Mouse (Mus musculus): ENCODE measurements around the gene Emilin1.

The Emilin1 gene

GRCm38 (mm10) chr5:30907413-30908059 lies 5.7 kb upstream of the Emilin1 start, which contains the start of gene Ost4:
Gene Ost4, minus strand, starts transcription at chr5:30907788.
- peak; percentile 97 for DNase-seq (ENCODE audit: extremely low spot score, low spot score)

DNA sequence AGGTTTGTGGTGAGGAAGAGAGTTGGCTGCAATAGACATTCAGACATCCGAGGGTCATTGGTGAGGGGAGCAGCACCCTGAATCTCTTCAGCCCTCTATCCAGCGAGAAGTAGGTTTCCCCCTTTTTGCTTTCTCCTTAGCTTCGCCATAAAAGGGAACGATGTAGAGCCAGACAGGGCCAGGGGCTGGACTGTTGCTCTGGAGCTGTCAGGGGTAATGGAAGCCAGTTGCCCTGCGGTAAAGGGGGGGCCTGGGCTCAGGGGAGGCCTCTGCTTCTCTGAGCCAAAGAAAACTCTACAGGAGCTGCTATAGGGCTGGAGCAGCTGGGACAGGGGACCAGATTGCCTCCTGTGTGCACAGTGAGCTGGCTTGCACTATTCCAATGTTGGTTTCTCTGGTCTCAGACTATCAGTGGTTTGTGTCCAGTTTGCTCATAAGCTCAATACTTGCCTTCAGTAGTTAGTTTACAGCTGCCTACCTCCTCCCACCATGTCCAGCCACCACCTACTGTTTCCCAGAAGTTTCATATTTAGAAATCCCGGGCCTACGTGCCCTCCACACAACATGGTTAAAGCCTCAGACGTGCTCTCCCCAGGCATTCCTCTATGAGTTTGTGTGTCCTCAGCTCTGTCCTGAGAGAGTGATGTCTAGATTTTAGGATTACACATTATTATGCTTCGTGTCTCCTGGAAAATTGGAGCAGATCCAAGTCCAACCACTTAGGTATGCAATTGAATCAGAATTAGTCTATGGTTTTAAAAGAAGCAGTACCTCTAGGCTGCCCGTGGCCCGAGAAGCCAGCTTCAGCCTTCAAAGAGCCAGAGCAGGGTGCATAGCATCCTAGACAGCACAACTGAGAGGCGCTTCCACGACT lies 4.5 kb upstream of the Emilin1 start:
- DNase-seq (ENCODE audit: extremely low spot score, low spot score): no peak

- no peak for DNase-seq (ENCODE audit: extremely low spot score, low spot score)
These were observed 3.9 kb upstream of the Emilin1 start for GRCm38 (mm10) chr5:30909300-30909659.

- no peak for DNase-seq (ENCODE audit: extremely low spot score, low spot score)
These were observed 3.3 kb upstream of the Emilin1 start for GRCm38 (mm10) chr5:30909863-30910262.

DNA sequence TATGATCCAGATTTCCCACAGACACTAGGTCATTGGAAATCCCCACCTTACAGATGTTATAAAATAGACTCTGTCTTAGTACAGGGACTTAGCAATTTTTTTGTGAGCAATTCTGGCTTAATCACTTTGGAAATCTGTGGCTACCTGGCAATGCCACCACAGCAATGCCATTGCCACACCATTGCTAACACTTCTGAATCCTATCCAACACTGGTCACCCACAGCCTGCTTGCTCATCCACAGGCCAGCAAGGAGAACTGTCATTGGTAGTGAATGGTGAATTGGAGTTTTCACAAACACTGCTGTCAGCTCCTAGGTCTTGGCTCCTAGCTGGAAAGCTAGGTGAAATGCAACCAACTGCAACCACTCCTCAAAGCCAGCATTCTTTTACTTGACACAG lies 2.7 kb upstream of the Emilin1 start:
- no peak for DNase-seq (ENCODE audit: extremely low spot score, low spot score)

GRCm38 (mm10) chr5:30912156-30912555 lies 1.0 kb upstream of the Emilin1 start:
- DNase-seq (ENCODE audit: extremely low spot score, low spot score): no peak

GRCm38 (mm10) chr5:30914101-30914635 lies 966 bp downstream of the Emilin1 start:
- DNase-seq (ENCODE audit: extremely low spot score, low spot score): no peak

DNA sequence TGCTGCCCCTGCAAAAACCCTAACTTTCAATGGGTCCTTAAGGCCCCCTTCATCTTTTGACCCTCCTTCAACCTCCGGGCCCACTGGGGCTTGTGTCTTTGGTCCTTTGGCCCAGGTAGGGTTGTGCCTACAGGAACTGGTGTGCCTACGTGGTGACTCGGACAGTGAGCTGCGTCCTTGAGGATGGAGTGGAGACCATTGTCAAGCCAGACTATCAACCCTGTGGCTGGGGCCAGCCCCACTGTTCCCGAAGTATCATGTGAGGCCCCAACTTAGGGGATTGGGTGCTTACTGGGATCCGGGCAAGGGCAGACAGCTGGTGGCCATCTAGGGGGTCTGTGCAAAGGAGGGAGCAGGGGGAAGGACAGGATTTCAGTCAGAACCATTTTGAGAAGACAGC lies 1.6 kb downstream of the Emilin1 start:
- no peak for DNase-seq (ENCODE audit: extremely low spot score, low spot score)

GRCm38 (mm10) chr5:30915456-30915855 lies 2.3 kb downstream of the Emilin1 start:
- DNase-seq (ENCODE audit: extremely low spot score, low spot score): peak; percentile 28

DNA sequence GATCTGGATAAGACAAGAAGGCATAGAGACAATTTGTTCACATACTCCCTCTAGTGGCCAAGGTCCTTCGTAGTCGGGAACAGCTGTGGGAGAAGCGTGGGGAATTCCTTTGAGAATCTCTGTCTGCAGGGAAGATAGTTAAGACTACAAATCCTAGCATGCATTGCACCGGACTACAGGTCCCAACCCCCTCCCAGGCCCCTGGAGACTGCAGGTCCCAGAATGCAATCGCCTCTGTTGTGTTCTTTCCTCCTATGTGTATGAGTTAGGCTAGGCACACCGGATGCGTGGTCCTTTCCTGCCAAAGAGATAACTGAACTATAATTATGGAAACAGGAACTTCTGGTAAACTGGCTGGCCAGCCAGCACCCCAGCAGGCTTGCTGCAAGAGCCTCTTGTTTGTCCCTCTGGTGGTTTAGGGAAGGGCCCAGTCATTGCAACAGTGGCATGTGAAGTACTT lies 2.8 kb downstream of the Emilin1 start:
- DNase-seq (ENCODE audit: extremely low spot score, low spot score): peak; percentile 72

DNA sequence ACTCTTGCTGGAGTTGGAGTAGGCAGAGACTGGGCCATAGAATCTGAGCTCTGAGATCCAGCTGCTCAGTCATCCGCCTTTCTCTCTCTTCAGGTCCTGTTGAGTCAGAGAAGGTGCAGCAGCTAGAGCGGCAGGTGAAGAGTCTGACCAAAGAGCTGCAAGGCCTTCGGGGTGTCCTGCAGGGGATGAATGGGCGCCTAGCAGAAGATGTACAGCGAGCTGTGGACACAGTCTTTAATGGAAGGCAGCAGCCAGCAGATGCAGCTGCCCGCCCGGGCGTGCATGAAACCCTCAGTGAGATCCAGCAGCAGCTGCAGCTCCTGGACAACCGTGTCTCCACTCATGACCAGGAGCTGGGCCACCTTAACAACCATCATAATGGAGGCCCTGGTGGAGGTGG lies 3.6 kb downstream of the Emilin1 start:
- no peak for DNase-seq (ENCODE audit: extremely low spot score, low spot score)

DNA sequence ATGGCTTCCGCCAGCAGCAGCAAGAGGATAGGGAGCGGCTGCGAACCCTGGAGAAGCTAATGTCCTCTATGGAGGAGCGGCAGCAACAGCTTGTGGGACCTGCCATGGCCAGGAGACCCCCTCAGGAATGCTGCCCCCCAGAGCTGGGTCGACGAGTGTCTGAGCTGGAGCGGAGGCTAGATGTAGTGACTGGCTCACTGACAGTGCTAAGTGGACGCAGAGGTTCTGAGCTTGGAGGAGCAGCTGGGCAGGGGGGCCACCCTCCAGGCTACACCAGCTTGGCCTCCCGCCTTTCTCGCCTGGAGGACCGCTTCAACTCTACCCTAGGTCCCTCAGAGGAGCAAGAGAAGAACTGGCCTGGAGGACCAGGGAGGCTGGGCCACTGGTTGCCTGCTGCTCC lies 4.1 kb downstream of the Emilin1 start:
- DNase-seq (ENCODE audit: extremely low spot score, low spot score): no peak

DNA sequence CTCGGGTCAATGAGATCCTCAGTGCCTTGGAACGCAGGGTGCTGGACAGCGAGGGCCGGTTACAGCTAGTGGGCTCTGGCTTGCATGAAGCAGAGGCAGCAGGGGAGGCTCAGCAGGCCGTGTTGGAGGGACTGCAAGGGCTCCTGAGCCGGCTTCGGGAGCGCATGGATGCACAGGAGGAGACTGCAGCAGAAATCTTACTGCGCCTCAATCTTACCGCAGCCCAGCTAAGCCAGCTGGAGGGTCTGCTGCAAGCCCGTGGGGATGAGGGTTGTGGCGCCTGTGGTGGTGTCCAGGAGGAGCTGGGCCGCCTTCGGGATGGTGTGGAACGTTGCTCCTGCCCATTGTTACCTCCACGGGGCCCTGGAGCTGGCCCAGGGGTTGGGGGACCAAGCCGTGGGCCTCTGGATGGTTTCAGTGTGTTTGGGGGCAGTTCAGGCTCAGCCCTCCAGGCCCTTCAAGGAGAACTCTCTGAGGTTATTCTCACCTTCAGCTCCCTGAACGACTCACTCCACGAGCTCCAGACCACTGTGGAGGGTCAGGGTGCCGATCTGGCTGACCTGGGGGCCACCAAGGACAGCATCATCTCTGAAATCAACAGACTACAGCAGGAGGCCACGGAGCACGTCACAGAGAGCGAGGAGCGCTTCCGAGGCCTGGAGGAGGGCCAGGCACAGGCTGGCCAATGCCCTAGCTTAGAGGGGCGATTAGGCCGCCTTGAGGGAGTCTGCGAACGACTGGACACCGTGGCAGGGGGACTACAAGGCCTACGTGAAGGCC lies 4.9 kb downstream of the Emilin1 start:
- DNase-seq (ENCODE audit: extremely low spot score, low spot score): no peak

DNA sequence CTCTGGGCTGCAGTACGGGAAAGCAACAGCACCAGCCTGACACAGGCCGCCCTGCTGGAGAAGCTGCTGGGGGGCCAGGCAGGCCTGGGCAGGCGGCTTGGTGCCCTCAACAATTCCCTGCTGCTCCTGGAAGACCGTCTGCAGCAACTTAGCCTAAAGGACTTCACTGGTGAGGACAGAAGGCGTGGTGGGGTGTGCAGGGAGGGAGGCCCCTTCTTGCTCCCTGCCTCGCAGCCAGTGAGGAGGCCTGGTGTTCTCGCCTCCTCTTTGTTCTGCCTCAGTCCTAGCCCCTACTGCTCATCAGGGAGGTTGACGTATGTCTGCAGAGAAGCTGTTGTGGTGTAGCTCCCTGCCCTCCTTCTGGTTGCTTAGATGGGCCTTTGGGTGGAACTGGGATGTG lies 5.5 kb downstream of the Emilin1 start:
- DNase-seq (ENCODE audit: extremely low spot score, low spot score): no peak

GRCm38 (mm10) chr5:30919831-30920614 lies 6.8 kb downstream of the Emilin1 start:
- no peak for DNase-seq (ENCODE audit: extremely low spot score, low spot score)

DNA sequence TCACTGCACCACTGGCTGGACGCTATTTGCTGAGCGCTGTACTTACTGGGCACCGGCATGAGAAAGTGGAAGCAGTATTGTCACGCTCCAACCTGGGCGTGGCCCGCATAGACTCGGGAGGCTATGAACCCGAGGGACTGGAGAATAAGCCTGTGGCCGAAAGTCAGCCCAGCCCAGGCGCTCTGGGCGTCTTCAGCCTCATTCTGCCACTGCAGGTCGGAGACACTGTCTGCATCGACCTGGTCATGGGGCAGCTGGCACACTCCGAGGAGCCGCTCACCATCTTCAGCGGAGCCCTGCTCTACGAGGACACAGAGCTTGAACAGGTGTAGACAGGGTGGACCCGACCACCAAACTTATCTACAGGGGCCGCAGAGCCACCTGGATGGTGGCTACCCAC lies 7.4 kb downstream of the Emilin1 start:
- no peak for DNase-seq (ENCODE audit: extremely low spot score, low spot score)

DNA sequence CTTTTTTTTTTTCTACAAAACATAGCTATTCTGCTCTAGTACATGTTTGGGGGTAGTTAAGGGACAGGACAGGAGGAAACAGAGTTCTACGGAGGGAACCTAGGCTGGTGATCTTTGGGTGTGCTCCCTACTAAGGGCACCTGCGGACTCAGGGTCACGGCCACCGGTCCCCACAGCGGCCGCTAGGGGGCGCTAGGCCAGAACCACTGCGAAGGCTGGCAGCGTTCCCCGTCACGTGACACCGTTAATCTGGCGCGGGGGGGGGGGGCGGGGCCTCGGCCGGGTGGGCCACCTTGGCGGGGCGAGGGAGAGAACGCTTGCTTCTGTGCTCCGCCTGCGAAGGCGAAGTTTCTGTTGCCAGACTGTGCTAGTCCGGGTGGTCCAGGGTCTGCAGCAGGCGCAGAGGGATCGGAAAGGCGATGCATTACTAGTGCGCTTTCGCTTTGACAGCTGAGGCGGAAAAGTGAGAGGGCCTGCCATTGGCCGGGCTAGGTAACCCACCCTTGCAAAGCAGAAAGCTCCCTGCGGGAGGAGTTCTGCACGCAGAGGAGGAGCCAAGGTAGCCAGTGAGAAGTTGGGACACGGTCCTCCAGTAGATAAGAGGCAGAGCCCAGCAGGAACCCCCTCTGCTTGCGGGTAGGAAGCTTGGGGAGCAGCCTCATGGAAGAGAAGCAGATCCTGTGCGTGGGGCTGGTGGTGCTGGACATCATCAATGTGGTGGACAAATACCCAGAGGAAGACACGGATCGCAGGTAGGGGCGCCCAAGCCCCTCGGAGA lies 8.2 kb downstream of the Emilin1 start, which contains the start of gene Khk:
Khk (plus strand) TSS at position 176 of the 778 bp plus-strand sequence.
- DNase-seq (ENCODE audit: extremely low spot score, low spot score): peak; percentile 96

DNA sequence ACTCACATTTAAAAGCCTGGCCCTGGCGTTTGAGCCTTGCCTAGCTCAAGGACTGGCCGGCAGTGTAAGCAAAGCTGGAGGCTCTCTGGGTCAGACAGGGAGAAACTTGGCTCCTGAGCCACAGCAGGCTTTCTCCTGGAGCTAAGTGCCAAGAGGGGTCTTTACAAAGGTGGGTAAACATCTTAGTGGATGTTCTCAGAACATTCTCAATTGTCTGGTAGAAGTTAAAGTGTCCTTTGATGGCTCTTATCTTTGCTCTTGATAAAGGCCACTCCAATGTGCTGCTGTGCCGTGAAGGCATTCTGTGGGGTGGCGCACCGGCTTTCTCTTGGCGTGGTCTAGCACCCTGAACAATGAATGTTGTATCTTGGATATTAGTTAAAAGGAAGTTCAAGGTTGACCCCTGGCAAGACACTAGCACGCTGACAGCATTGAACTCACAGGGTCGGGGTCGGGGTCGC lies 9.4 kb downstream of the Emilin1 start:
- DNase-seq (ENCODE audit: extremely low spot score, low spot score): no peak

DNA sequence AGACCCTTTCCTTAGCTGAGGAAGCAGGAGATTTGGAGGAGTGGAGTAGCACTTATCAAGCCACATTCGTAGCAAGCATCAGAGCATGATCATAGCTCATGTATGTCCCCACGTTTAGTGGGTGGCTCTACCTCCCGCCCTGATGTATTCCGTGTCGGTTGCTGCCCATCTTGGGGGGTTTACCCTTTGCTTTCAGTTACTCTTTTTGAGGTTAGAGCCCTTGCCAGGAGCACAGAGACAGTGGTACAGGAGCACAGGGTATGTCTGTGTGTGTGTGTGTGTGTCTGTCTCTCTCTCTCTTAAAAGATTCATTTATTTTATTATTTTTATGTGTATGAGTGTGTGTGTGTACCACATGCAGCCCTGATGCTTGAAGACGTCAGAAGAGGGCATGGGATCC lies 9.9 kb downstream of the Emilin1 start:
- DNase-seq (ENCODE audit: extremely low spot score, low spot score): no peak

- no peak for DNase-seq (ENCODE audit: extremely low spot score, low spot score)
These were observed 11.4 kb downstream of the Emilin1 start for GRCm38 (mm10) chr5:30924614-30925013.

Measured in neural tube, embryonic 10.5 days (tissue).